Mouse (Mus musculus) thymus, adult 2 months (tissue): ENCODE data around the gene Atp6v1d. TPM values are rescaled to one million over a fixed set of nuclear protein-coding genes. Genes with fewer than 3 reads are reported as not detected.

Experiments used
- DNase-seq: peaks from one replicate; pipeline ENCODE4 v3.0.0; 2021
- H3K27ac ChIP-seq: fragments of 200-500 bp; 2 replicates; pipeline ENCODE4 v1.5.1; 2012; ENCODE audit warnings: low read length, control low read depth; ENCODE audit not compliant: control insufficient read depth, insufficient read depth
- H3K27me3 ChIP-seq: fragments of 200-500 bp; 2 replicates; pipeline ENCODE4 v1.6.1; 2012; ENCODE audit warnings: mild to moderate bottlenecking, low read length, moderate library complexity, mixed read lengths; ENCODE audit not compliant: control insufficient read depth, insufficient read depth
- H3K36me3 ChIP-seq: fragments of 200-500 bp; 2 replicates; pipeline ENCODE4 v1.6.1; 2012; ENCODE audit warnings: mild to moderate bottlenecking, low read length, moderate library complexity; ENCODE audit not compliant: control insufficient read depth, insufficient read depth
- H3K4me1 ChIP-seq: fragments of 200-500 bp; replicated peaks from 2 replicates; pipeline ENCODE4 v1.6.1; 2012; ENCODE audit warnings: low read length; ENCODE audit not compliant: control insufficient read depth, insufficient read depth
- H3K4me3 ChIP-seq: fragments of 200-500 bp; 2 replicates; pipeline ENCODE4 v1.5.1; 2012; ENCODE audit warnings: mild to moderate bottlenecking, low read length, control low read depth, moderate library complexity; ENCODE audit not compliant: control insufficient read depth, insufficient read depth
- CTCF ChIP-seq: fragments of 200-500 bp; IDR thresholded peaks from 2 replicates; pipeline ENCODE4 v1.5.1; 2012; ENCODE audit warnings: mild to moderate bottlenecking, control low read depth, low read length, moderate library complexity, borderline replicate concordance; ENCODE audit not compliant: control insufficient read depth, poor library complexity, insufficient read depth; ENCODE audit errors: extremely low read depth
- POLR2A ChIP-seq: fragments of 200-500 bp; IDR thresholded peaks from 2 replicates; pipeline ENCODE4 v1.6.1; 2012; ENCODE audit warnings: mild to moderate bottlenecking, low read length, control low read depth, moderate library complexity; ENCODE audit not compliant: control insufficient read depth, poor library complexity, insufficient read depth; ENCODE audit errors: extremely low read depth
- WGBS: fragments of 180-500 bp; shearing (Covaris S2); methylation state at CpG from one replicate; pipeline ENCODE4 v1.1.7; 2018; 5-methylcytosine and 5-hydroxymethylcytosine counted together
- polyA plus RNA-seq: library from polyadenylated mRNA; depleted of rRNA; stranded (reverse); fragments of >200 nt; gene quantifications from 2 replicates; pipeline ENCODE4 v1.2.3, GENCODE M21; 2012; rRNA removed

Atp6v1d gene
- 19.0 and 28.1 TPM in 2 replicates for polyA plus RNA-seq

- WGBS = under 1% methylated on average over 55 of the region's 55 CpGs
- Histone ChIP-seq H3K27me3 (no peaks in the 10 kb centered on the region), H3K27ac (peak within 1 kb of the TSS; percentile 66), H3K4me1 (peaks cover 12% of the 10 kb centered on the region), H3K36me3 (no peaks in the 10 kb centered on the region), H3K4me3 (peak within 1 kb of the TSS; percentile 87)
- peak; percentile 97 for DNase-seq
- TF ChIP-seq POLR2A (peak; percentile 64), CTCF (peak; percentile 76; the same call in 1 of the 2 replicates)
Observed at GRCm38 (mm10) chr12:78861496-78862253, at the start of gene Atp6v1d, which contains the start of gene Eif2s1. TSS of gene Atp6v1d (minus strand) at chr12:78861638. TSS of gene Eif2s1 (plus strand) at chr12:78861819.

- peaks cover 12% of the 10 kb centered on the region for H3K4me1 ChIP-seq
- no peaks in the 10 kb centered on the region for H3K36me3 ChIP-seq
- peaks cover 15% of the 10 kb centered on the region for H3K27me3 ChIP-seq
- H3K4me3 ChIP-seq = no peak overlapping the region
- no peak overlapping the region for H3K27ac ChIP-seq
- TF ChIP-seq CTCF (no peak), POLR2A (no peak)
- WGBS = 20% methylated on average over 16 of the region's 16 CpGs
- DNase-seq = no peak
Observed at GRCm38 (mm10) chr12:78910684-78911461, 49.4 kb upstream of the Atp6v1d start.

GRCm38 (mm10) chr12:78908081-78908605 is 46.7 kb upstream of the Atp6v1d start:
- WGBS = 77% methylated on average over 6 of the region's 6 CpGs
- H3K27ac ChIP-seq = no peak overlapping the region
- H3K4me1 ChIP-seq = peaks cover 12% of the 10 kb centered on the region
- no peak for TF ChIP-seq POLR2A
- no peak for TF ChIP-seq CTCF
- DNase-seq = no peak
- H3K36me3 ChIP-seq = no peaks in the 10 kb centered on the region
- H3K4me3 ChIP-seq = no peak overlapping the region
- H3K27me3 ChIP-seq = peaks cover 15% of the 10 kb centered on the region

- WGBS = 8% methylated on average over 38 of the region's 38 CpGs
- Histone ChIP-seq H3K4me3 (peak within 1 kb of the TSS; percentile 40), H3K27ac (no peak within 1 kb of the TSS), H3K27me3 (peaks cover 7% of the 10 kb centered on the region), H3K4me1 (peaks cover 8% of the 10 kb centered on the region), H3K36me3 (no peaks in the 10 kb centered on the region)
- TF ChIP-seq CTCF (peak; percentile 76; the same call in 1 of the 2 replicates), POLR2A (no peak)
- DNase-seq = peak; percentile 78
Observed at GRCm38 (mm10) chr12:78906707-78907162, 45.3 kb upstream of the Atp6v1d start, which contains the start of gene Plek2. TSS of gene Plek2 (minus strand) at chr12:78906964.

- no peaks in the 10 kb centered on the region for H3K36me3 ChIP-seq
- WGBS = 93% methylated on average over 7 of the region's 7 CpGs
- H3K27me3 ChIP-seq = peaks cover 2% of the 10 kb centered on the region; the same call in 1 of the 2 replicates
- TF ChIP-seq CTCF = no peak
- TF ChIP-seq POLR2A = no peak
- no peak overlapping the region for H3K27ac ChIP-seq
- peaks cover 6% of the 10 kb centered on the region for H3K4me1 ChIP-seq
- no peak for DNase-seq
- no peak overlapping the region for H3K4me3 ChIP-seq
Observed at GRCm38 (mm10) chr12:78904499-78904898, 43.1 kb upstream of the Atp6v1d start.

GRCm38 (mm10) chr12:78903313-78903712 is 41.9 kb upstream of the Atp6v1d start:
- no peak overlapping the region for H3K4me3 ChIP-seq
- H3K36me3 ChIP-seq = no peaks in the 10 kb centered on the region
- WGBS = 91% methylated on average over 4 of the region's 4 CpGs
- H3K27me3 ChIP-seq = no peaks in the 10 kb centered on the region
- TF ChIP-seq POLR2A = no peak
- TF ChIP-seq CTCF = no peak
- no peak for DNase-seq
- peaks cover 6% of the 10 kb centered on the region for H3K4me1 ChIP-seq
- no peak overlapping the region for H3K27ac ChIP-seq
